Comparison of ENCODE assay signal across 15 mouse cellular contexts in genomic region chr14:119260176-119260962, GRCm38 (mm10).
A peak's percentile ranks its signal among the peaks of the same experiment; 100 is the strongest.
DNase-seq lines count a peak whose midpoint lies in the region; ATAC-seq and TF ChIP-seq lines count a peak whose summit lies in the region.
"Had no signal": no experiment of that assay in that cellular context is flagged by ENCODE, and none has a peak within 500 bp of the region (broad histone marks: within the 10 kb centered on the region; RNA-seq: fewer than 3 reads in every experiment).

No protein-coding gene starts in this region.

- H3K4me3 ChIP-seq in heart, postnatal 0 days (ENCODE audit: low read depth, low read length), result no peak overlapping the region
- no peak overlapping the region for H3K4me3 ChIP-seq in hindbrain, embryonic 12.5 days
- H3K4me3 ChIP-seq: hindbrain, embryonic 13.5 days; liver, embryonic 15.5 days; midbrain, embryonic 12.5 days had no signal

- TF ChIP-seq EP300 in heart, postnatal 0 days (IDR thresholded peaks at IDR 0.05; ENCODE audit: low read depth), result no peak

- TF ChIP-seq CTCF in heart, postnatal 0 days (IDR thresholded peaks at IDR 0.05; ENCODE audit: low read depth), result no peak

- H3K4me2 ChIP-seq in heart, postnatal 0 days (ENCODE audit: low read depth, low read length), result peak overlapping the region; percentile 35
- H3K4me2 ChIP-seq in hindbrain, embryonic 12.5 days (replicated peaks), result no peak overlapping the region
- H3K4me2 ChIP-seq: hindbrain, embryonic 13.5 days; liver, embryonic 15.5 days; midbrain, embryonic 12.5 days had no signal

- no peaks in the 10 kb centered on the region for H3K9me3 ChIP-seq in heart, postnatal 0 days (replicated peaks; ENCODE audit: control insufficient read depth, low read length)
- no peaks in the 10 kb centered on the region for H3K9me3 ChIP-seq in hindbrain, embryonic 12.5 days (replicated peaks)
- H3K9me3 ChIP-seq: hindbrain, embryonic 13.5 days; liver, embryonic 15.5 days; midbrain, embryonic 12.5 days had no signal

- no peaks in the 10 kb centered on the region for H3K27me3 ChIP-seq in heart, postnatal 0 days (ENCODE audit: control insufficient read depth, insufficient read depth, low read length)
- H3K27me3 ChIP-seq in hindbrain, embryonic 12.5 days, result no peaks in the 10 kb centered on the region
- H3K27me3 ChIP-seq: hindbrain, embryonic 13.5 days; liver, embryonic 15.5 days; midbrain, embryonic 12.5 days had no signal

- intact Hi-C loops in heart, postnatal 36 days (cut with DNase I), result no loop called here

- DNase-seq in embryo, embryonic 11 days, result peak; percentile 26
- DNase-seq in embryo, embryonic 9.5 days (ENCODE audit: extremely low spot score), result no peak
- no peak for DNase-seq in heart, postnatal 0 days (ENCODE audit: low spot score)
- DNase-seq in heart, postnatal 36 days, result no peak
- DNase-seq in MN1 (ENCODE audit: low spot score), result peak; percentile 36
- no peak for DNase-seq in right cerebral cortex, postnatal 14 days
- DNase-seq: cerebellum, postnatal 14 days; kidney, adult 9 months; right cerebral cortex, postnatal 4 days had no signal

- 38% methylated on average over 14 of the region's 14 CpGs for WGBS in heart, postnatal 0 days
- WGBS in hindbrain, embryonic 12.5 days, result 66% methylated on average over 14 of the region's 14 CpGs

- no peaks in the 10 kb centered on the region for H3K36me3 ChIP-seq in heart, postnatal 0 days (replicated peaks; ENCODE audit: control insufficient read depth, insufficient read depth, low read length)
- no peaks in the 10 kb centered on the region for H3K36me3 ChIP-seq in hindbrain, embryonic 12.5 days
- H3K36me3 ChIP-seq: G1E; hindbrain, embryonic 13.5 days; liver, embryonic 15.5 days; midbrain, embryonic 12.5 days had no signal

- ATAC-seq in heart, postnatal 0 days (ENCODE audit: insufficient read depth, low read depth), result peak; percentile 39; the same call in 1 of the 2 replicates
- ATAC-seq in megakaryocyte, adult 5-6 weeks (ENCODE audit: poor library complexity, severe bottlenecking), result peak; percentile 56
- no peak for ATAC-seq in hindbrain, embryonic 12.5 days (ENCODE audit: low FRiP score)

- no peak overlapping the region for H3K9ac ChIP-seq in heart, postnatal 0 days (replicated peaks; ENCODE audit: low read depth, low read length)
- no peak overlapping the region for H3K9ac ChIP-seq in hindbrain, embryonic 12.5 days
- H3K9ac ChIP-seq: hindbrain, embryonic 13.5 days; liver, embryonic 15.5 days; midbrain, embryonic 12.5 days had no signal

- H3K4me1 ChIP-seq in heart, postnatal 0 days (ENCODE audit: control insufficient read depth, insufficient read depth), result no peaks in the 10 kb centered on the region
- H3K4me1 ChIP-seq in hindbrain, embryonic 12.5 days, result no peaks in the 10 kb centered on the region; the same call in 1 of the 2 replicates
- H3K4me1 ChIP-seq: hindbrain, embryonic 13.5 days; liver, embryonic 15.5 days; midbrain, embryonic 12.5 days had no signal

- no peak overlapping the region for H3K27ac ChIP-seq in heart, postnatal 0 days (ENCODE audit: low read depth)
- no peak overlapping the region for H3K27ac ChIP-seq in hindbrain, embryonic 12.5 days
- H3K27ac ChIP-seq: hindbrain, embryonic 13.5 days; liver, embryonic 15.5 days; midbrain, embryonic 12.5 days had no signal

Comparison
In these comparisons a context has a peak if more than half of its experiments do, and no peak if none do; other contexts are left out.
1. DNase-seq: peak in embryo, embryonic 11 days (single experiment) and MN1 (single experiment); none in embryo, embryonic 9.5 days (single experiment), heart, postnatal 0 days (single experiment), heart, postnatal 36 days (0 of 2) and right cerebral cortex, postnatal 14 days (single experiment).